Mouse (Mus musculus) duodenum, adult 2 months (tissue): ENCODE results near the gene Spaca3. TPM values are rescaled to one million over a fixed set of nuclear protein-coding genes. Genes with fewer than 3 reads are reported as not detected.

Source experiments
- polyA plus RNA-seq: library from polyadenylated mRNA; depleted of rRNA; stranded (reverse); fragments of >200 nt; gene quantifications from 2 replicates; pipeline ENCODE4 v1.2.3, GENCODE M21; 2012; ENCODE audit warnings: low replicate concordance; rRNA removed

Gene Spaca3
- polyA plus RNA-seq: not detected in 2 replicates

DNA sequence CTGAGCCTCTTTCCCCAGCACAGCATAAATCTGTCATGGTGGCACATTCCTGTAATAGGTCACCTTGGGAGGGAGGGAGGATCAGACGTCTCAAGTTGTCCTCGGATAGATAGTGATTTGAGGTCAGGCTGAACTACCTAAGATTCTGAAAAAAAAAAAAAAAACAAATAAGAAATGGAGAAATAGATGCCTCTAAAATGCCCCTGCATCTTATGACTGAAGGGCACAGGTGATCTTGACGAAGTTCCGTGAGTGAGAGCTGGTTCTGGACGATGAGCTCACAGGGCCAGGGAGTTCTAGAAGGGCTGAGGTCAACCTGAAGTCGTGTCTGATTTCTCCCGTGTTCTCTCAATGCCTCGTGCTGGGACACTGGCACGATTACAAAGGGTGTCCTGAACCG lies at the start of gene Spaca3:
Gene Spaca3, plus strand, starts transcription at position 301 of the 400 bp plus-strand sequence.

DNA sequence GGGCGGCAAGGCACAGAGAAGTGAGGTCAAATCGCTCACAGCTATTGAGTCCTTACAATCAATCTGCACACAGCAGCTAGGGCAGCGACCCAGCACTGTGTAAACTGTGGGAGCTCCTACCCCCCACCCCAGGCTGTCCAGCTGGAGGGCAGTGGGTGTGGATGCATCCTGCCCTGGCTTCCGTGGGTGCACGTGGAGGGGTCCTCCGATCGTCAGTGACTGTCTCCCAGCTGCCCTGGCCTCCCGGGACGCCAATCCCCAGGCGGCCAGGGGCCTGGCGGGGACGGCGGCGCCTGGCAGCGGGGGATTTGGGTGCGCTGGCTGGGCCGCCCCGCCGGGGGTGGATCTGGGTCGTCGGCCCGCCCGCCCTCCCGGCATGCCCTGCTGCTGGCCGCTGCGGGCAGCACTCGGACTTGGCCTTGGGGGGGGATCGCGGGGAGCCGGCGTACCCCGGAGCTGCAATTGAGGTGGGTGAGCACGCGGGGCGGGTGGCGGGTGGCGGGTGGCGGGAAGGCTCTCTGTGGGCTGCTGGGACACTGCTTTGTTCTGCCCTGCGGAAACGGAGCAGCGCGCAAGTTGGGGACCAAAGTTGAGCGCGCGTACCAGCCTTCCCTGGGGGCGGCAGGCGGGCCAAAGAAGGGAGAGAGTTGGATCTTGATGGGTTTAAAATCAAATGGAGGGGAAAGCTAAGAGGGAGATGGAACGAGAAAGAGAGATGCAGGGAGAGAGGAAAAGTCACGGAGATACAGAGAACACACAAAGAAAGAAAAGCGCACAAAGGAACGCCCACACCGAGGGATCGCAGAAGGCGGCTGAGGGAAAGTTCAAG lies 48.0 kb upstream of the Spaca3 start, which contains the start of gene Tmem98:
Gene Tmem98, plus strand, starts transcription at position 183 of the 829 bp plus-strand sequence.

Other genes with a start within 250 kb of the Spaca3 start
- 93.5 and 119 TPM in 2 replicates for gene Myo1d, start 78.3 kb upstream of the Spaca3 start, polyA plus RNA-seq
- 135 and 206 TPM in 2 replicates for gene Tmem98, start 48.2 kb upstream of the Spaca3 start, polyA plus RNA-seq